Mouse (Mus musculus): ENCODE measurements around the gene Mlst8. TPM values are rescaled to one million over a fixed set of nuclear protein-coding genes. Genes with fewer than 3 reads are reported as not detected.
"Not testable (repeated sequence)": the region's sequence is repeated elsewhere in the genome, so short reads cannot be mapped to it uniquely, and the experiment has no call there.

The Mlst8 gene
- total RNA-seq, 2 experiments from 2014 or later: 31.6 to 37.4 TPM

- intact Hi-C loops (cut with DNase I): no loop called here
- no peak for DNase-seq (ENCODE audit: extremely low spot score in 1 of 2, low spot score in 2 of 2)
These were observed 35.5 kb downstream of the Mlst8 start for GRCm38 (mm10) chr17:24443409-24443808.

- intact Hi-C loops (cut with DNase I): no loop called here
These were observed 36.2 kb downstream of the Mlst8 start, which contains the start of gene Dnase1l2 for GRCm38 (mm10) chr17:24442632-24443155. Gene Dnase1l2 (minus strand): TSS chr17:24443105.

GRCm38 (mm10) chr17:24442107-24442506, 36.8 kb downstream of the Mlst8 start:
- DNase-seq (ENCODE audit: extremely low spot score in 1 of 2, low spot score in 2 of 2): no peak
- intact Hi-C loops (cut with DNase I): no loop called here

More at GRCm38 (mm10) chr17:24442632-24443155, 36.2 kb downstream of the Mlst8 start, which contains the start of gene Dnase1l2:
- peak in 1 of 2 experiments; percentile 26 for DNase-seq (ENCODE audit: extremely low spot score in 1 of 2, low spot score in 2 of 2)

GRCm38 (mm10) chr17:24441148-24441547, 37.7 kb downstream of the Mlst8 start:
- intact Hi-C loops (cut with DNase I): no loop called here

GRCm38 (mm10) chr17:24440377-24440776, 38.5 kb downstream of the Mlst8 start:
- intact Hi-C loops (cut with DNase I): no loop called here
- DNase-seq (ENCODE audit: extremely low spot score in 1 of 2, low spot score in 2 of 2): no peak

More at GRCm38 (mm10) chr17:24441148-24441547, 37.7 kb downstream of the Mlst8 start:
- peak in 1 of 2 experiments; percentile 24 for DNase-seq (ENCODE audit: extremely low spot score in 1 of 2, low spot score in 2 of 2)

GRCm38 (mm10) chr17:24437016-24437415, 41.9 kb downstream of the Mlst8 start:
- peak in 1 of 2 experiments; percentile 53 for DNase-seq (ENCODE audit: extremely low spot score in 1 of 2, low spot score in 2 of 2)
- intact Hi-C loops (cut with DNase I): no loop called here

- intact Hi-C loops (cut with DNase I): no loop called here
- no peak for DNase-seq (ENCODE audit: extremely low spot score in 1 of 2, low spot score in 2 of 2)
These were observed 49.5 kb downstream of the Mlst8 start for GRCm38 (mm10) chr17:24429201-24429983.

- DNase-seq (ENCODE audit: extremely low spot score in 1 of 2, low spot score in 2 of 2): no peak
- intact Hi-C loops (cut with DNase I): no loop called here
These were observed 51.7 kb downstream of the Mlst8 start for GRCm38 (mm10) chr17:24427170-24427557.

GRCm38 (mm10) chr17:24426471-24427169, 52.3 kb downstream of the Mlst8 start, which contains the start of gene Eci1:
Gene Eci1 (plus strand): TSS chr17:24426641.
- peak; percentile 87 to 96 for DNase-seq (ENCODE audit: extremely low spot score in 1 of 2, low spot score in 2 of 2)
- intact Hi-C loops (cut with DNase I): no loop called here

GRCm38 (mm10) chr17:24425905-24426304, 53.0 kb downstream of the Mlst8 start:
- DNase-seq (ENCODE audit: extremely low spot score in 1 of 2, low spot score in 2 of 2): no peak
- intact Hi-C loops (cut with DNase I): no loop called here

- DNase-seq (ENCODE audit: extremely low spot score in 1 of 2, low spot score in 2 of 2); intact Hi-C loops (cut with DNase I): not testable (repeated sequence)
These were observed 53.6 kb downstream of the Mlst8 start for GRCm38 (mm10) chr17:24425326-24425725.

- intact Hi-C loops (cut with DNase I): no loop called here
- DNase-seq (ENCODE audit: extremely low spot score in 1 of 2, low spot score in 2 of 2): no peak
These were observed 54.4 kb downstream of the Mlst8 start for GRCm38 (mm10) chr17:24424489-24424888.

Other genes starting within 250 kb of the Mlst8 start
- gene Ccnf, start 227.6 kb downstream of the Mlst8 start, total RNA-seq (2021): 1 to 10 TPM; 6.2 to 7.2 TPM
- 1 to 10 TPM; 1.1 TPM for gene Abca17, start 128.0 kb downstream of the Mlst8 start, total RNA-seq (2021)
- gene Abca3, start 127.1 kb downstream of the Mlst8 start, total RNA-seq (2021): 100 to 1,000 TPM; 129 to 135 TPM
- 100 to 1,000 TPM; 164 to 166 TPM for gene Rnps1, start 64.5 kb downstream of the Mlst8 start, total RNA-seq (2021)
- gene Eci1, start 52.4 kb downstream of the Mlst8 start, total RNA-seq (2021): 10 to 100 TPM; 15.1 to 16.9 TPM
- gene Dnase1l2, start 36.0 kb downstream of the Mlst8 start, total RNA-seq (2021): 1 to 10 TPM; 5.7 to 6.5 TPM
- gene E4f1, start 8.8 kb downstream of the Mlst8 start, total RNA-seq (2021): 10 to 100 TPM; 30.8 to 31.3 TPM
- 10 to 100 TPM; 66.4 to 66.7 TPM for gene Pgp, start 8.7 kb downstream of the Mlst8 start, total RNA-seq (2021)
- 1 to 10 TPM in 1 of 2 experiments, under 1 TPM in 1; 0.88 to 1.4 TPM for gene Bricd5, start 5.2 kb downstream of the Mlst8 start, total RNA-seq (2021)
- gene Caskin1, start 9.5 kb upstream of the Mlst8 start, total RNA-seq (2021): 100 to 1,000 TPM; 161 to 162 TPM
- gene Traf7, start 48.9 kb upstream of the Mlst8 start, total RNA-seq (2021): 100 to 1,000 TPM; 105 to 107 TPM
- 10 to 100 TPM; 22.6 to 29.8 TPM for gene Rab26, start 55.1 kb upstream of the Mlst8 start, total RNA-seq (2021)
- 10 to 100 TPM; 60.8 to 66.7 TPM for gene Pkd1, start 70.8 kb upstream of the Mlst8 start, total RNA-seq (2021)
- 100 to 1,000 TPM; 130 to 143 TPM for gene Tsc2, start 153.6 kb upstream of the Mlst8 start, total RNA-seq (2021)
- gene Nthl1, start 153.6 kb upstream of the Mlst8 start, total RNA-seq (2021): 1 to 10 TPM; 4.6 to 5.9 TPM
- 10 to 100 TPM; 55.0 to 55.2 TPM for gene Slc9a3r2, start 171.2 kb upstream of the Mlst8 start, total RNA-seq (2021)
- not detected for gene Npw, start 179.4 kb upstream of the Mlst8 start, total RNA-seq (2021)
- gene Zfp598, start 190.6 kb upstream of the Mlst8 start, total RNA-seq (2021): 10 to 100 TPM; 37.2 to 38.1 TPM
- 100 to 1,000 TPM; 248 to 254 TPM for gene Syngr3, start 210.9 kb upstream of the Mlst8 start, total RNA-seq (2021)
- gene Gfer, start 217.1 kb upstream of the Mlst8 start, total RNA-seq (2021): 10 to 100 TPM; 21.5 TPM
- 1 to 10 TPM; 2.7 to 5.1 TPM for gene Noxo1, start 217.2 kb upstream of the Mlst8 start, total RNA-seq (2021)
- gene Tbl3, start 228.6 kb upstream of the Mlst8 start, total RNA-seq (2021): 10 to 100 TPM; 30.9 to 37.9 TPM
- gene Rnf151, start 239.0 kb upstream of the Mlst8 start, total RNA-seq (2021): under 1 TPM in 1 of 2 experiments, not detected in 1; 0.69 TPM
- 100 to 1,000 TPM; 575 to 607 TPM for gene Rps2, start 239.0 kb upstream of the Mlst8 start, total RNA-seq (2021)
- 100 to 1,000 TPM; 156 to 176 TPM for gene Ndufb10, start 245.4 kb upstream of the Mlst8 start, total RNA-seq (2021)
- gene Rpl3l, start 248.7 kb upstream of the Mlst8 start, total RNA-seq (2021): under 1 TPM; 0.43 to 0.49 TPM